ENCODE assay signal across 16 mouse cellular contexts in genomic region chr11:79015660-79016215, GRCm38 (mm10). TPM values are rescaled to one million over a fixed set of nuclear protein-coding genes. Genes with fewer than 3 reads are reported as not detected.
DNase-seq lines count a peak whose midpoint lies in the region; ATAC-seq and TF ChIP-seq lines count a peak whose summit lies in the region.
"Had no signal": no experiment of that assay in that cellular context is flagged by ENCODE, and none has a peak within 500 bp of the region (broad histone marks: within the 10 kb centered on the region; RNA-seq: fewer than 3 reads in every experiment).

No protein-coding gene starts in this region.

- no peak for DNase-seq in left cerebral cortex, adult 18-20 months (ENCODE audit: low spot score in 2 of 2)
- DNase-seq in urinary bladder, adult 18-20 months (ENCODE audit: low spot score in 2 of 2) = no peak
- DNase-seq: cerebellum, adult 9-10 months; heart, adult 18-20 months; kidney, adult 18-20 months; right cerebral cortex, adult 18-20 months had no signal

- TF ChIP-seq POLR2A in ES-Bruce4 (IDR thresholded peaks at IDR 0.05; ENCODE audit: insufficient read depth, low read length) = no peak

- no peak overlapping the region for H3K4me3 ChIP-seq in hindbrain, embryonic 13.5 days
- no peak overlapping the region for H3K4me3 ChIP-seq in hindbrain, embryonic 16.5 days (ENCODE audit: low read length)
- H3K4me3 ChIP-seq in E14TG2a.4 (replicated peaks; ENCODE audit: low read length) (peak overlapping the region; percentile 76), ES-Bruce4 (ENCODE audit: low read depth, low read length) (peak overlapping the region; percentile 51)
- H3K4me3 ChIP-seq in embryonic facial prominence, embryonic 13.5 days = no peak overlapping the region
- H3K4me3 ChIP-seq: forebrain, embryonic 15.5 days; limb, embryonic 13.5 days; liver, embryonic 15.5 days had no signal

- H3K36me3 ChIP-seq in hindbrain, embryonic 13.5 days = peaks cover 47% of the 10 kb centered on the region
- peaks cover 4% of the 10 kb centered on the region; the same call in 1 of the 2 replicates for H3K36me3 ChIP-seq in hindbrain, embryonic 16.5 days (ENCODE audit: control insufficient read depth, insufficient read depth, low read length)
- H3K36me3 ChIP-seq in E14TG2a.4 (ENCODE audit: insufficient read depth, low read length) = peaks cover 10% of the 10 kb centered on the region; the same call in 1 of the 2 replicates
- H3K36me3 ChIP-seq in ES-Bruce4 (ENCODE audit: control insufficient read depth, insufficient read depth, low read length, poor library complexity, severe bottlenecking) = no peaks in the 10 kb centered on the region
- H3K36me3 ChIP-seq in embryonic facial prominence, embryonic 13.5 days = peaks cover 52% of the 10 kb centered on the region

- TF ChIP-seq CTCF in E14TG2a.4 (conservative IDR thresholded peaks at IDR 0.05; ENCODE audit: low read length) = no peak
- no peak for TF ChIP-seq CTCF in ES-Bruce4 (IDR thresholded peaks at IDR 0.05; ENCODE audit: low read depth, low read length)

- 0 out of 2 replicates have a peak overlapping the region, but pooled peaks have one; percentile 31 for H3K9ac ChIP-seq in hindbrain, embryonic 13.5 days
- no peak overlapping the region for H3K9ac ChIP-seq in hindbrain, embryonic 16.5 days (ENCODE audit: low read depth, low read length)
- peak overlapping the region; percentile 24 for H3K9ac ChIP-seq in ES-Bruce4 (ENCODE audit: low read depth, poor library complexity, severe bottlenecking)
- H3K9ac ChIP-seq in embryonic facial prominence, embryonic 13.5 days = 0 out of 2 replicates have a peak overlapping the region, but pooled peaks have one; percentile 3
- H3K9ac ChIP-seq: forebrain, embryonic 15.5 days; limb, embryonic 13.5 days; liver, embryonic 15.5 days had no signal

- H3K4me2 ChIP-seq in hindbrain, embryonic 13.5 days = no peak overlapping the region
- H3K4me2 ChIP-seq in hindbrain, embryonic 16.5 days (ENCODE audit: low read length) = no peak overlapping the region
- no peak overlapping the region for H3K4me2 ChIP-seq in embryonic facial prominence, embryonic 13.5 days
- H3K4me2 ChIP-seq: forebrain, embryonic 15.5 days; limb, embryonic 13.5 days; liver, embryonic 15.5 days had no signal

- H3K4me1 ChIP-seq in hindbrain, embryonic 13.5 days (replicated peaks) = peaks cover 15% of the 10 kb centered on the region
- H3K4me1 ChIP-seq in hindbrain, embryonic 16.5 days (ENCODE audit: control insufficient read depth, insufficient read depth, low read depth, low read length) = no peaks in the 10 kb centered on the region
- H3K4me1 ChIP-seq in E14TG2a.4 (replicated peaks; ENCODE audit: low read depth, low read length) (peaks cover 91% of the 10 kb centered on the region), ES-Bruce4 (ENCODE audit: control insufficient read depth, insufficient read depth, low read length) (peaks cover 6% of the 10 kb centered on the region)
- H3K4me1 ChIP-seq in embryonic facial prominence, embryonic 13.5 days = peaks cover 21% of the 10 kb centered on the region
- H3K4me1 ChIP-seq: forebrain, embryonic 15.5 days had no signal

- ATAC-seq in hindbrain, embryonic 13.5 days (ENCODE audit: low FRiP score) = no peak
- ATAC-seq in hindbrain, embryonic 16.5 days = no peak
- ATAC-seq in embryonic facial prominence, embryonic 13.5 days (ENCODE audit: insufficient number of reproducible peaks, insufficient read depth, low FRiP score, low TSS enrichment, low read depth) = no peak
- ATAC-seq: activated CD4-positive, CD25-positive, alpha-beta regulatory T cell, adult 4 months; forebrain, embryonic 15.5 days; hindbrain, postnatal 0 days had no signal

- no peak overlapping the region for H3K27ac ChIP-seq in hindbrain, embryonic 13.5 days
- H3K27ac ChIP-seq in hindbrain, embryonic 16.5 days (ENCODE audit: low read depth, low read length) = no peak overlapping the region
- H3K27ac ChIP-seq in ES-Bruce4 (ENCODE audit: insufficient read depth, low read length) = no peak overlapping the region
- H3K27ac ChIP-seq in embryonic facial prominence, embryonic 13.5 days = no peak overlapping the region
- H3K27ac ChIP-seq: forebrain, embryonic 15.5 days; hindbrain, postnatal 0 days; limb, embryonic 13.5 days; liver, embryonic 15.5 days had no signal

- 92% methylated on average over 24 of the region's 24 CpGs for WGBS in hindbrain, embryonic 13.5 days
- WGBS in hindbrain, embryonic 16.5 days = 91% methylated on average over 24 of the region's 24 CpGs
- WGBS in embryonic facial prominence, embryonic 13.5 days = 89% methylated on average over 24 of the region's 24 CpGs

- H3K9me3 ChIP-seq in hindbrain, embryonic 13.5 days = no peaks in the 10 kb centered on the region
- no peaks in the 10 kb centered on the region for H3K9me3 ChIP-seq in hindbrain, embryonic 16.5 days (ENCODE audit: control insufficient read depth, low read length)
- 0 out of 2 replicates have a peak, but pooled peaks cover 6% of the 10 kb centered on the region for H3K9me3 ChIP-seq in E14TG2a.4 (ENCODE audit: low read length)
- no peaks in the 10 kb centered on the region for H3K9me3 ChIP-seq in ES-Bruce4 (replicated peaks; ENCODE audit: control insufficient read depth, insufficient read depth, low read length, poor library complexity, severe bottlenecking)
- H3K9me3 ChIP-seq in embryonic facial prominence, embryonic 13.5 days = no peaks in the 10 kb centered on the region
- H3K9me3 ChIP-seq: forebrain, embryonic 15.5 days; limb, embryonic 13.5 days; liver, embryonic 15.5 days had no signal

- no peak for TF ChIP-seq EP300 in ES-Bruce4 (IDR thresholded peaks at IDR 0.05; ENCODE audit: insufficient read depth, low read depth, low read length)

- no peaks in the 10 kb centered on the region for H3K27me3 ChIP-seq in hindbrain, embryonic 13.5 days
- H3K27me3 ChIP-seq in hindbrain, embryonic 16.5 days (replicated peaks; ENCODE audit: control insufficient read depth, insufficient read depth, low read length) = no peaks in the 10 kb centered on the region
- no peaks in the 10 kb centered on the region for H3K27me3 ChIP-seq in E14TG2a.4 (ENCODE audit: insufficient read depth, low read length)
- no peaks in the 10 kb centered on the region for H3K27me3 ChIP-seq in ES-Bruce4 (ENCODE audit: control insufficient read depth, insufficient read depth, low read length, poor library complexity, severe bottlenecking)
- H3K27me3 ChIP-seq in embryonic facial prominence, embryonic 13.5 days = no peaks in the 10 kb centered on the region
- H3K27me3 ChIP-seq: forebrain, embryonic 15.5 days; limb, embryonic 13.5 days; liver, embryonic 15.5 days had no signal

RNA-seq across cellular contexts. Expression of gene Lgals9, which starts 31.0 kb away (rescaled TPM):
- polyA plus RNA-seq in hindbrain, embryonic 13.5 days (2015; fragmentation: Nextera tagmentation; extraction: Ambion mirVana) = 10.6 and 12.3 TPM in 2 replicates
- 14.7 and 18.3 TPM in 2 replicates for polyA plus RNA-seq in hindbrain, embryonic 16.5 days (2015; fragmentation: Nextera tagmentation; extraction: Ambion mirVana)
- 8.8 and 10.7 TPM in 2 replicates for polyA plus RNA-seq in ES-Bruce4 (2011; ENCODE audit: insufficient read depth, insufficient read length, low read depth, missing spikeins)
- polyA plus RNA-seq in embryonic facial prominence, embryonic 13.5 days (2015; fragmentation: Nextera tagmentation; extraction: Ambion mirVana) = 18.4 and 22.2 TPM in 2 replicates
- total RNA-seq in left cerebral cortex, adult 18-20 months (2021) = 1 to 10 TPM; 4.6 to 5.1 TPM

Comparison
In these comparisons a context has a peak if more than half of its experiments do, and no peak if none do; other contexts are left out.
1. H3K4me3 ChIP-seq: peak in E14TG2a.4 (single experiment) and ES-Bruce4 (single experiment); none in hindbrain, embryonic 13.5 days (single experiment), hindbrain, embryonic 16.5 days (single experiment) and embryonic facial prominence, embryonic 13.5 days (single experiment).